Mouse (Mus musculus) brain, embryonic 18.5 days (tissue): ENCODE measurements around the gene Slc30a5.
A peak's percentile ranks its signal among the peaks of the same experiment; 100 is the strongest.
"Not testable (repeated sequence)": the region's sequence is repeated elsewhere in the genome, so short reads cannot be mapped to it uniquely, and the experiment has no call there.

ENCODE experiments used
- DNase-seq: peaks from one replicate; pipeline ENCODE4 v3.0.0-alpha.2; 2012; ENCODE audit warnings: low read depth, low spot score

Gene Slc30a5

GRCm38 (mm10) chr13:100841741-100842140 is 8.5 kb upstream of the Slc30a5 start:
- DNase-seq: no peak

- DNase-seq: no peak
Observed at GRCm38 (mm10) chr13:100834777-100835176, 1.6 kb upstream of the Slc30a5 start.

GRCm38 (mm10) chr13:100833640-100834002 is 394 bp upstream of the Slc30a5 start:
- no peak for DNase-seq

- no peak for DNase-seq
Observed at GRCm38 (mm10) chr13:100832188-100832587, 1.0 kb downstream of the Slc30a5 start.

GRCm38 (mm10) chr13:100831123-100831522 is 2.1 kb downstream of the Slc30a5 start:
- no peak for DNase-seq

GRCm38 (mm10) chr13:100825627-100826410 is 7.4 kb downstream of the Slc30a5 start:
- DNase-seq: no peak

- DNase-seq: no peak
Observed at GRCm38 (mm10) chr13:100824916-100825315, 8.3 kb downstream of the Slc30a5 start.

GRCm38 (mm10) chr13:100824306-100824705 is 8.9 kb downstream of the Slc30a5 start:
- no peak for DNase-seq

GRCm38 (mm10) chr13:100823863-100824262 is 9.4 kb downstream of the Slc30a5 start:
- DNase-seq: no peak

GRCm38 (mm10) chr13:100814451-100814850 is 18.8 kb downstream of the Slc30a5 start:
- DNase-seq: no peak

GRCm38 (mm10) chr13:100805776-100806175 is 27.5 kb downstream of the Slc30a5 start:
- DNase-seq: no peak

- no peak for DNase-seq
Observed at GRCm38 (mm10) chr13:100797171-100797570, 36.1 kb downstream of the Slc30a5 start.

- DNase-seq: no peak
Observed at GRCm38 (mm10) chr13:100789083-100789482, 44.1 kb downstream of the Slc30a5 start.

- DNase-seq: not testable (repeated sequence)
Observed at GRCm38 (mm10) chr13:100788057-100788456, 45.2 kb downstream of the Slc30a5 start.

- DNase-seq: no peak
Observed at GRCm38 (mm10) chr13:100787316-100788010, 45.8 kb downstream of the Slc30a5 start.

- peak; percentile 86 for DNase-seq
Observed at GRCm38 (mm10) chr13:100786414-100786867, 46.8 kb downstream of the Slc30a5 start, which contains the start of gene Ccnb1. Ccnb1 (minus strand) TSS chr13:100786570.

- DNase-seq: no peak
Observed at GRCm38 (mm10) chr13:100785806-100786413, 47.3 kb downstream of the Slc30a5 start.

- DNase-seq: no peak
Observed at GRCm38 (mm10) chr13:100777491-100777890, 55.7 kb downstream of the Slc30a5 start.

GRCm38 (mm10) chr13:100776710-100777109 is 56.5 kb downstream of the Slc30a5 start:
- DNase-seq: no peak

GRCm38 (mm10) chr13:100776056-100776419 is 57.2 kb downstream of the Slc30a5 start:
- no peak for DNase-seq

- DNase-seq: peak; percentile 67
Observed at GRCm38 (mm10) chr13:100775252-100776055, 57.8 kb downstream of the Slc30a5 start, which contains the start of gene Cenph. Cenph (minus strand) TSS chr13:100775899.
